Mouse (Mus musculus): ENCODE data around the gene Clybl. TPM values are rescaled to one million over a fixed set of nuclear protein-coding genes. Genes with fewer than 3 reads are reported as not detected.

Clybl gene
- total and polyA plus RNA-seq, 3 experiments, result 16.5 to 25.7 (median 18.7) TPM

- Histone ChIP-seq H3K4me3 (replicated peaks in 1 of 3; ENCODE audit: low read depth in 2 of 3, low read length in 2 of 3, poor library complexity in 1 of 3) (no peak overlapping the region), H3K79me2 (replicated peaks; ENCODE audit: control insufficient read depth, extremely low read depth, insufficient read depth, poor library complexity, severe bottlenecking) (no peaks in the 10 kb centered on the region), H3K4me1 (ENCODE audit: control insufficient read depth in 1 of 2, insufficient read depth in 2 of 2) (no peaks in the 10 kb centered on the region), H3K9ac (ENCODE audit: insufficient read depth, low read depth) (no peak overlapping the region), H3K27me3 (replicated peaks) (no peaks in the 10 kb centered on the region), H3K27ac (ENCODE audit: insufficient read depth, low read depth) (no peak overlapping the region), H3K9me3 (replicated peaks; ENCODE audit: low read length) (no peaks in the 10 kb centered on the region), H3K36me3 (replicated peaks in 1 of 2; ENCODE audit: control insufficient read depth in 1 of 2, insufficient read depth in 1 of 2, low read length in 1 of 2) (no peaks in the 10 kb centered on the region), H3K4me2 (ENCODE audit: insufficient read depth, low read depth, poor library complexity, severe bottlenecking) (no peak overlapping the region)
- DNase-seq (ENCODE audit: extremely low read depth), result no peak
- no peak for TF ChIP-seq RAD21 (IDR thresholded peaks at IDR 0.05; ENCODE audit: low read depth, low read length)
- no peak for TF ChIP-seq JUND (conservative IDR thresholded peaks at IDR 0.05; ENCODE audit: low read depth, low read length)
- no peak for TF ChIP-seq JUN (IDR thresholded peaks at IDR 0.05; ENCODE audit: insufficient read depth, low read depth, low read length)
- no peak for TF ChIP-seq NRF1 (IDR thresholded peaks at IDR 0.05; ENCODE audit: low read depth, low read length)
- no peak for TF ChIP-seq TBP (conservative IDR thresholded peaks at IDR 0.05; ENCODE audit: low read depth, low read length)
- TF ChIP-seq EP300 (IDR thresholded peaks at IDR 0.05; ENCODE audit: low read length), result no peak
- no peak for TF ChIP-seq BHLHE40 (IDR thresholded peaks at IDR 0.05; ENCODE audit: low read depth, low read length)
- TF ChIP-seq TCF12 (IDR thresholded peaks at IDR 0.05; ENCODE audit: low read depth, low read length), result no peak
- no peak for TF ChIP-seq CTCF (conservative IDR thresholded peaks at IDR 0.05 in 1 of 2, IDR thresholded peaks at IDR 0.05 in 1 of 2; ENCODE audit: low read depth in 2 of 2, low read length in 2 of 2)
- no peak for TF ChIP-seq POLR2AphosphoS2 (IDR thresholded peaks at IDR 0.05; ENCODE audit: low read depth, low read length)
- no peak for TF ChIP-seq CHD2 (IDR thresholded peaks at IDR 0.05; ENCODE audit: low read length)
- TF ChIP-seq MYC (IDR thresholded peaks at IDR 0.05; ENCODE audit: low read depth, low read length), result no peak
- dilution Hi-C loops (cut with MboI; ENCODE audit: extremely low pct_ligation_motif_present, extremely low pct_unique_long_range_greater_than_20kb, low sequenced_read_pairs), result no loop called here
- in situ Hi-C loops (cut with MboI; ENCODE audit: low pct_ligation_motif_present, low pct_unique_long_range_greater_than_20kb, low sequenced_read_pairs), result no loop called here
Observed at GRCm38 (mm10) chr14:122243874-122244273, 62.4 kb downstream of the Clybl start.

- in situ Hi-C loops (cut with MboI; ENCODE audit: low pct_ligation_motif_present, low pct_unique_long_range_greater_than_20kb, low sequenced_read_pairs), result no loop called here
- H3K4me1 ChIP-seq (ENCODE audit: control insufficient read depth in 1 of 2, insufficient read depth in 2 of 2), result no peaks in the 10 kb centered on the region
- H3K9me3 ChIP-seq (replicated peaks; ENCODE audit: low read length), result no peaks in the 10 kb centered on the region
- TF ChIP-seq KAT2A (IDR thresholded peaks at IDR 0.05; ENCODE audit: insufficient replicate concordance, low read length) (no peak), SIN3A (IDR thresholded peaks at IDR 0.05; ENCODE audit: low read length) (no peak), BHLHE40 (IDR thresholded peaks at IDR 0.05; ENCODE audit: low read depth, low read length) (no peak), RAD21 (IDR thresholded peaks at IDR 0.05; ENCODE audit: low read depth, low read length) (no peak), ETS1 (conservative IDR thresholded peaks at IDR 0.05; ENCODE audit: low read depth, low read length) (no peak), MAZ (IDR thresholded peaks at IDR 0.05; ENCODE audit: low read depth, low read length) (no peak), MAX (IDR thresholded peaks at IDR 0.05; ENCODE audit: low read length) (no peak), NRF1 (IDR thresholded peaks at IDR 0.05; ENCODE audit: low read depth, low read length) (no peak), JUN (IDR thresholded peaks at IDR 0.05; ENCODE audit: insufficient read depth, low read depth, low read length) (no peak), ZMIZ1 (IDR thresholded peaks at IDR 0.05; ENCODE audit: low read depth, low read length) (no peak), CTCF (conservative IDR thresholded peaks at IDR 0.05 in 1 of 2, IDR thresholded peaks at IDR 0.05 in 1 of 2; ENCODE audit: low read depth in 2 of 2, low read length in 2 of 2) (no peak), CHD2 (IDR thresholded peaks at IDR 0.05; ENCODE audit: low read length) (no peak), TCF12 (IDR thresholded peaks at IDR 0.05; ENCODE audit: low read depth, low read length) (no peak), USF2 (conservative IDR thresholded peaks at IDR 0.05; ENCODE audit: low read depth, low read length) (no peak)
- H3K9ac ChIP-seq (ENCODE audit: insufficient read depth, low read depth), result no peak overlapping the region
- no peak overlapping the region for H3K27ac ChIP-seq (ENCODE audit: insufficient read depth, low read depth)
- no peak overlapping the region for H3K4me2 ChIP-seq (ENCODE audit: insufficient read depth, low read depth, poor library complexity, severe bottlenecking)
- no peaks in the 10 kb centered on the region for H3K36me3 ChIP-seq (replicated peaks in 1 of 2; ENCODE audit: control insufficient read depth in 1 of 2, insufficient read depth in 1 of 2, low read length in 1 of 2)
- dilution Hi-C loops (cut with MboI; ENCODE audit: extremely low pct_ligation_motif_present, extremely low pct_unique_long_range_greater_than_20kb, low sequenced_read_pairs), result no loop called here
- H3K4me3 ChIP-seq (replicated peaks in 1 of 3; ENCODE audit: low read depth in 2 of 3, low read length in 2 of 3, poor library complexity in 1 of 3), result no peak overlapping the region
- H3K79me2 ChIP-seq (replicated peaks; ENCODE audit: control insufficient read depth, extremely low read depth, insufficient read depth, poor library complexity, severe bottlenecking), result no peaks in the 10 kb centered on the region
- no peaks in the 10 kb centered on the region for H3K27me3 ChIP-seq (replicated peaks)
- DNase-seq (ENCODE audit: extremely low read depth), result no peak
Observed at GRCm38 (mm10) chr14:122246919-122247859, 65.7 kb downstream of the Clybl start.

Measured in CH12.LX (cell line).